Mouse (Mus musculus) kidney, postnatal 10 days (tissue): ENCODE results near the gene 1700088E04Rik.

Source experiments
- DNase-seq: peaks from one replicate; pipeline ENCODE4 v3.0.0; 2021; ENCODE audit warnings: mixed read lengths

1700088E04Rik gene

DNA sequence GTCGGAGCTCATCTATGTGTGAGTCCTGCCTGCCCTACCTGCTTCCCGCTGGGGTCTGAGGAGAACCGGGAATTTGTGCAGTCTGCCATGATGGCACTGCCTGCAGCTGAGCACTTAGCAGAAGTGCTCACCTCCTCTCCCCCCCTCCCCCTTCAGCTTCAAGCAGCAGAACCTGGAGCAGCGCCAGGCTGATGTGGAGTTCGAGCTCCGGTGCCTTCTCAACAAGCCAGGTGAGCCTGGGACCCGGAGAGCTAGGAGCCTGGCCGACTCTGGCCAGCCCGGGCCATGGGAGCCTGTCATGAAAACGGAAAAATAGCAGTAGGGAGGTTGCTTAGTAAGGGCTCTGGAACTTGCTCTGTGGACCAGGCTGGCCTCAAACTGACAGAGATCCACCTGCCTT, 10.3 kb downstream of the 1700088E04Rik start:
- DNase-seq = peak; percentile 63

GRCm38 (mm10) chr15:79129311-79129710, 11.7 kb downstream of the 1700088E04Rik start:
- no peak for DNase-seq

- no peak for DNase-seq
Measured at GRCm38 (mm10) chr15:79128208-79128607, 12.8 kb downstream of the 1700088E04Rik start.

DNA sequence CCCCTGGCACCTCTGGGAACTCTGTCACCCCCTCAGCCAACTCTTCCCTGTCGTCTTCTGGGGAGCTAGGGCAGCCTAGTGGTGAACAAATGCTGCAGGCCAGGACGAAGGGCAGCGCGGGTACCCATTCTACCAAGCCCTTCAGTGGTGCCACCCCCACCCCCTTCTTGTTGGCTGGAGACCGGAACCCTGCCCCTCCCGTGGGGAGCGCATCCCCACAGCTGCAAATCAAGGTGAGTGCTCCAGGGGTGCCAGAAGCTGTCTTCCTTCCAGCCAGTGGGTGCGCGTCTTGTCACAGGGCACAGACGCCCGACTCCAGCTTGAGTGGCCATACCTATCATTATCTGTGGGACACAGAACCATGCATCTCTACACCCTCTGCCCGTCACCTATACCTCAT, 14.0 kb downstream of the 1700088E04Rik start:
- no peak for DNase-seq

DNA sequence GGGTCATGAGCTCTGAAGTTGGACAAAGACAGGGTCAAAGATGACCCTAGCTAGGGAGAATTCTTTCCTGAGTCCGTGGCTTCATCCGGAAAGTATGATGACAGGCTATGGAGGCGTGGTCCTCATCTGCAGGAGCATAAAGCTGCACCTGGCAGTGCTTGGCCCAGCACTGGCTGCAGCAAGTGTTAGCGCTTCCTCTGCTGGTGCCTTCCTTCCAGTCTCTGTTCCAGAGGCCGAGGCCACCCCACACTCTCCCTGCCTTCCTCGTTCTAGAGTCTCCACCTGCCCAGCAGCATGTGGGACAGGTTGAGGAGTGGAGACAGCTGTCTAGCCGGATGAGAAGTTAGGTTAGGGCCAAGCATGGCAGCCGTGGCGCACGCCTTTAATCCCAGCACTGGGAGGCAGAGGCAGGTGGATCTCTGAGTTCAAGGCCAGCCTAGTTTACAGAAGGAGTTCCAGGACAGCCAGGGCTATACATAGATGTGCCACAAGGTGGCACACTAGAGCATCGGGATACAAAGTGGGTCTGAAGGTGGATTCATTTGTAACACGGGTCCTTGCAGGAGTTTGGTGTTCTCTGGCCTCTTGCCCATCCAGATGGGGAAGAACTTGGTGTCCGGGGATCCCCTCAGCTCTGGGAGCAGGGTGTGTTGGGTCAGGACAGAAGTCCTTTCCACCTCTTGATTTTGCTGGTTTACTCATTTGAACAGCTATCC, 14.7 kb downstream of the 1700088E04Rik start:
- DNase-seq = peak; percentile 73

GRCm38 (mm10) chr15:79124331-79124875, 16.6 kb downstream of the 1700088E04Rik start:
- DNase-seq = no peak

GRCm38 (mm10) chr15:79123751-79124150, 17.3 kb downstream of the 1700088E04Rik start:
- no peak for DNase-seq

DNA sequence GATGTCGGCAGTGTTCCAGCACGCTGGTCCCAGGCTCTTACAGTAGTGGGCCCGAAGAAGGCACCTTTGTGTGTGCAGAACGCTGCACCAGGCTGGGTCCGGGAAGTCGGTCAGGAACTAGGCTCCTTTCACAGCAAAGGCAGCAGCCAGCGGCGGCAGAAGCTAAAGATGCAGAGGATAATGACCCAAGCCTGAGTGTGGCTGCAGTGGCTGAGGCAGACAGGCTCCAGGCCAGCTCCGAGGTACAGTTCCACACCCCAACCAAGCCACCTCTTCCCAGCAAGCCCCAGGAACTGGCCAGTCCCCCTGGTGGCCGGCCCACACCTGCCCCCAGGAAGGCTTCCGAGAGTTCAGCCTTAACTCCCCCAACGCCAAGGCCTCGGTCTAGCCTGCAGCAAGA, 18.5 kb downstream of the 1700088E04Rik start:
- no peak for DNase-seq

GRCm38 (mm10) chr15:79122119-79122518, 18.9 kb downstream of the 1700088E04Rik start:
- DNase-seq = no peak

DNA sequence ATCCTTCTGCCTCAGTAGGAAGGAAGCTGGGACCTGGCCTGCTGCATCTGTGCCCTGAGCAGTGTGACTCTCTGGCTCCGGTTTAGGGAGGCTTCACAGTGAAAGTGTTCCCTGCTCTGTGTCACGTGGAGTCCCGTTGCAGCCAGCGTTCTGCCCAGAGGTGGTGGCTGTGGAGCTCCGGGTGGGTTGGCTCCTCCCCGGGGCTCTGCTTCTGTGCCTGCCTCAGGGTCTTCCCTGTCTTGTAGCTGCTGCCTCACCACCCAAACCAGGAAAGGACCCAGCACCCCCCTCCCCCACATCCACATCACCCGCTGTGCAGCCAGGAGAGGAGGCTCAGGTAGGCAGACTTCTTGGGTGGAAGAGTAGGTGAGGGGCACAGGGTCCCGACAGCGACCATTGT, 21.6 kb downstream of the 1700088E04Rik start:
- no peak for DNase-seq

DNA sequence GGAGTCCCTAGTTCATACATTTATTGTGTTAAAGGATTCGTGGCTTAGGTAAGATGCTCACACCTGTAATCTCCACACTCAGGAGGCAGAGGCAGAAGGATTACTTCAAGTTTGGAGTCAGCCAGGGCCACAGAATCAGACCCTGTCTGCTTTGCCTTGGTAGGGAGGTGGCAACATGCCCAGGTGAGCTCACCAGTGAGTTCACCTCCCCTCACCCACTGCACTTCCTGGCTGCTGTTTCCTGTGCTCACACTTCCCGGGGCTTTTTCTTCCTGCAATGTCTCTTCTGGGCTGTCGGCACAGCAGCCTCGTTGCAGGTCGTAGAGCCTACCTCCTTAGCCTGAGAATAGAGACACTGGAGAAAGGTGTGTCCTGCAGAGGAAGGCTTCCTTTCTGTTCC, 25.8 kb downstream of the 1700088E04Rik start:
- DNase-seq = peak; percentile 66

DNA sequence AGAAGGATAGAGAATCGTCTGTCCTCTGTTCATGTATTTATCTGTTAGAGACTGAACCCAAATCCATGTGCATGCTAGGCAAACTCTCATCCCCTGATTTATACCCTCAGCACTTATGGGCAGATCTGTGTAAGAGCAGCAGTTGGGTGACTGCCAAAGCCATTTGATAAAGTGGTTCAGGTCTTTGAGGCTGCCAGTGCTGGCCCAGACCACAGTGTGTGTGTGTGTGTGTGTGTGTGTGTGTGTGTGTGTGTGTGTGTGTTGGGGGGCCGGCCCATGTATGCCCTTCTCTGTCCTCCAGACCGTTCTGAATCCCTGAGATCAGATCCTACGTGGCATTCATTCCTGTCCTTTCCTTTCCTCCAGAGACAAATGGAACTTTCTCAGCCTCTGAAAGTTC, 29.3 kb downstream of the 1700088E04Rik start:
- DNase-seq = peak; percentile 63

DNA sequence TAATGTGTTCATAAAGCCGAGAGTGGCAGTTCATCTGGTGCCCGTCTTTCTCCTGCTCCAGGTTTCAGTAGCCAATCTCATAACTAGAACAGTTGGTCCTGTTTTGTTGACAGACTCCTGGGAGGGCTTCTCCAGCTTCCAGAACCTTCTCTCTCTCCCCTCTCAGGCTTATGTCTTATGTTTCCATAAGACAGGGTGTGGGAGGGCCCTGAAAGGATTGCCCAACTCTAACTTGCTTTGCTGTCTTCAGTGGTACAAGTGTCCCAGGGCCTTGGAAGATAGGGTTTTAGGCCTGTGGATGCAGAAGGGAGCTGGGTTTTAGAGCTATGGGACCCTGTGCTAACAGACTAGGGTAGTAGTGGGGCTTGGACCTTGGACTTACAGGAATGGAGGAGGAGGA, 30.5 kb downstream of the 1700088E04Rik start:
- no peak for DNase-seq

GRCm38 (mm10) chr15:79110031-79110430, 31.0 kb downstream of the 1700088E04Rik start:
- no peak for DNase-seq

DNA sequence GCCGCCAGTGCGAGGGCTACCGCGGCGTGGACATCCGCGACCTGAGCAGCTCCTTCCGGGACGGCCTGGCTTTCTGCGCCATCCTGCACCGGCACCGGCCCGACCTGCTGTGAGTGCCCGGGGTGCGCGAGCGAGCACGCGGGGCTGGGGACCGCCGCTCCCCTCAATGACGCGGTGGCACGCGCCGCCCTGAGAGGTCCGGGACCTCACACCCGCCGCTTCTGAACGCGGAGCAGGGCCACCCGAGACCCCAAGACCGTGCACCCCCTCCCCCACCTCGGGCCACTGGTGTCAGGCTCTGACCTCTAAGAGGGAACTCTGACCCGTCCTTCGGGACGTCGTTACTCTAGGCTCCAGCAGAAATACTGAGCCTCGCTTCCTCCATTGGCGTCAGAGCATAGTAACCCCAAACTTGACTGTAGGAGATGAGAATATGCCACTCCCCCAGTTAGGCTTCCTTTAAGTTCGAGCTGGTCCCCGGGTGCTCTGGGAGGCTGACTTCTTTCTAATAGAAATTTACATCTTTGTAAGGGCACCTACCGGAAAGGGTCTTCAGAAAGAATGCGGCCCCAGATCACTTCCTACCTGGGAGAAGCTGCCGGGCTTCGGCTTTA, 31.6 kb downstream of the 1700088E04Rik start:
- no peak for DNase-seq

DNA sequence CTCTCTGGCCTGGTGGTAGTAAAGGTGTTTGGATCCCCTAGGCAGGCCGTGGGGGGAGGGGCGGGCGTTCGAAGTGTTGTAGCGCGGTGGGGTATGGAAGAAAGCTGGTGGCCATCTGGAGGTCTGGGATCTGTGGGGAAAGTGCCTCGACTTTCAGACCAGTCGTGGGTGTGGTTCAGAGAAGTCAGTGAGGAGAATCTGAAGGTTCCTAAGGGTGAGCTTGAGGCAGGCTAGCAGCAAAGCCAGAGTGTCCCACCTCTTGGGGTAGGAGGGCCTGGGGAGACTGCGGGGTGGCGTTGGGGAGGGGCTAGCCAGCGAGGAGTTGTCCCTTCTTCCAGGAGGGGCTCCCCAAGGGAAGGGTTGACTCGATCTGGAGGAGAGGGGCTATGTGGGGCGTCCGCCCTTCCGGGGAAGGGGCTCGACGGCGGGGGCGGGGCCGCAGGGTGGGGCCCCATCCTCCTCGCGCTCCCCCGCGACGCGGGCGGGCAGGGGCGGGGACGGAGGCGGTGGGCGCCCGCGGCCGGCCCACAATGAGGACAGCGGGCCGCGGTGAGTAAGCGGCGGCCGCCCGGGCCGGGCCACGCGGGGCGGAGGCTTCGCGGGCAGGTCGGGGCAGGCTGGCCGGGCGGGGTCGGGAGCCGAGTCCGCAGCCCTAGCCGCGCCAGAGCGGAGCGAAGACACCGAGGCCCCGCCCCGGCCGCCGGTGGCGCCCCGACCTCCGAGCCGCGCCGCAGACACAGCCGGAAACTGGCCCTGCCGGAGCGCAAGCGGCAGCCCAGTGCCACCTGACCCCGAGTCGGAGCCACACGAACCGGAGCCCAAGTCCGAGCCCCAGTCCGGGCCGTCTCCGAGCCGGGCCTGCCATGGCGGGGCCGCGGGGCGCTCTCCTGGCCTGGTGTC, 32.4 kb downstream of the 1700088E04Rik start, which contains the start of gene Micall1:
Gene Micall1 (plus strand): TSS at position 478 of the 900 bp plus-strand sequence.
- DNase-seq = peak; percentile 84

GRCm38 (mm10) chr15:79107966-79108365, 33.1 kb downstream of the 1700088E04Rik start:
- DNase-seq = no peak

DNA sequence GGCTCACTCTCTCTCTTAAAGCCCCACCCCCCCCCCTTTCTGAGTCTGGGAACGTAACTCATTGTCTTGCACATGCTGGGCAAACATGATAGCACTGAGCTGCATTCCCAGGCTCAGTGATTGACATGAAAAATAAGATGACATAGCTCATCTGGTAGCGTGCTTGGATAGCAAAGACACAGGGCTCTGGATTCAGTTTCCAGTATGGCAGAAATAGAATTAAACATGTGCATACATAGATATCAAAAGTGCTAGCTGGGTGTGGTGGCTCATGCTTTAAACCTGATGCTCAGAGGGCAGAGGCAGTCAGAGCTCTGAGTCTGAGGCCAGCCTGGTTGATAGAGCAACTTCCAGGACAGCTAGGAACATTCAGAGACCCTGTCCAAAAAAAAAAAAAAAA, 35.2 kb downstream of the 1700088E04Rik start:
- no peak for DNase-seq

DNA sequence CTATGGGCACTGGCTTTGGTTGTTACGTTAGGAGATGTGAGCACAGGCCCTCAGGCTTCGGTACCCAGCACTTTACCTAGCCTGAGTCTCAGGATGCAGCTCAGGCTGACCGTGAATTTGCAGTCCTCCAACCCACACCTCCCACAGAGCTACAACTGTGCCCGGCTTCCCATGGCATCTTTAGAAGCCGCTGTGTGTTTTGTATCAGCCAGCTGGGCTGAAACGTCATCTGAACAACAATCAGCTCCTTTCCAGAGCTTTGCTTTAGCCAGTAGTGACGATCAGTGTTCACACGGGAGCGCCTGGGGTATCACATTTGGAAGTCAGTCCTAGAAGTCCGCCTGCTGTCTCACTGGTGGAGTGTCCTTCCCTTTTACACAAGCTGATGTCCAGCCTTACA, 37.8 kb downstream of the 1700088E04Rik start:
- DNase-seq = no peak

DNA sequence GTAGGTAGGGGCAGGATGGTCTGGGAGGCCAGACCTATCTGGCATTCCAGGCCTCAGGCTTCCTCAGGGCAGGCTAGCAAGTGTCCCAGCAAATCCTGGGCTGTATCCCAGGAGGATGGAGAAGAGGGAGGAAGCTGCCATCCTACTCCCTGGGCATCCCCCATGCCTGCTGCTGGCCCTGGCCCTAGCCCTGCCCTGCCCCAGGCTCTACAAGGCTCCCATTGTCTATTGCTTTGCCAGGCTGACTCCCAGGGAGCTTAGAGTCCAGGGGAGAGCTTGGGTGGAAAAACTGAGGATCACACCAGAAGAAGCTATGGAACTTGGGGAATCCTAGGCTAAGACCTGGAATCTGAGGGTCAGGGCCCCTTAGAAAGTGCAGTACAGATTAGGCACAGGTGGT, 39.5 kb downstream of the 1700088E04Rik start:
- DNase-seq = no peak

- no peak for DNase-seq
Measured at GRCm38 (mm10) chr15:79100391-79100790, 40.7 kb downstream of the 1700088E04Rik start.

DNA sequence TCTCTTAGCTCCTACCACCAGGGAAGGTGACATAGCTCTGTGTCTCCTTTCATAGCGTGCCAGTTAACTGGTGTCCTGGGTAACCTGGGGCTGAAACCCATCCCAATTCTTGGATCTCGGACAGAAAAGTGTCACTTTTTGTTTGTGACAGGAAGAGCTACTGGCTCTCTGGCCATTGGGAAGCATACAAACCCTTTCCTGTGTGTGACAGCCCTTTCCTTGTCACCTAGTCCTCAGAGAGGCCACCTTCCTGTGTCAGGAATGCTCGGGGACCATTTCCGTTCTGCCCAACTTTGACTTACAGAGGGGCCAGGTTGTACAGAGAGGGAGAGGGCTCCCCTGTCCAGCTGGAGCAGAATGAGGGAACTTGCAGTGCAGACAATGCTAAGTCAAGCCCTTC, 41.6 kb downstream of the 1700088E04Rik start:
- peak; percentile 46 for DNase-seq

GRCm38 (mm10) chr15:79098868-79099267, 42.2 kb downstream of the 1700088E04Rik start:
- peak; percentile 77 for DNase-seq
